In genomic region chr12:102640436-102641163, GRCm38 (mm10) we compare ENCODE assay signal across 8 mouse cellular contexts.
DNase-seq lines count a peak whose midpoint lies in the region; ATAC-seq and TF ChIP-seq lines count a peak whose summit lies in the region.
"Had no signal": no experiment of that assay in that cellular context is flagged by ENCODE, and none has a peak within 500 bp of the region (broad histone marks: within the 10 kb centered on the region; RNA-seq: fewer than 3 reads in every experiment).

No protein-coding gene starts in this region.

- 21% methylated on average over 9 of the region's 9 CpGs for WGBS in forebrain, embryonic 11.5 days

- ATAC-seq in forebrain, embryonic 11.5 days (replicated peaks; ENCODE audit: low FRiP score) = peak; percentile 63

- peak; percentile 74 for DNase-seq in ZHBTc4 (ENCODE audit: low read depth, low spot score)
- DNase-seq in forebrain, embryonic 11.5 days (ENCODE audit: low spot score) = no peak
- DNase-seq in layer of hippocampus, postnatal 10 days (ENCODE audit: low spot score in 2 of 2) = peak; percentile 74 to 76
- peak; percentile 71 for DNase-seq in retina, embryonic 14.5 days (ENCODE audit: low spot score)
- DNase-seq in spleen, postnatal 4 days (ENCODE audit: low spot score in 2 of 2) = no peak
- no peak for DNase-seq in spleen, postnatal 14 days (ENCODE audit: low spot score in 2 of 2)

- H3K9ac ChIP-seq in ES-Bruce4 (ENCODE audit: low read depth, poor library complexity, severe bottlenecking) = no peak overlapping the region
- no peak overlapping the region for H3K9ac ChIP-seq in forebrain, embryonic 11.5 days (ENCODE audit: low read length)

- peak overlapping the region; percentile 14; the same call in 1 of the 2 replicates for H3K27ac ChIP-seq in ES-Bruce4 (ENCODE audit: insufficient read depth, low read length)
- H3K27ac ChIP-seq in forebrain, embryonic 11.5 days (ENCODE audit: low read depth, low read length) = no peak overlapping the region
- H3K27ac ChIP-seq: macrophage had no signal

- no peaks in the 10 kb centered on the region for H3K27me3 ChIP-seq in ES-Bruce4 (ENCODE audit: control insufficient read depth, insufficient read depth, low read length, poor library complexity, severe bottlenecking)
- H3K27me3 ChIP-seq in forebrain, embryonic 11.5 days (ENCODE audit: control insufficient read depth, insufficient read depth, low read length) = no peaks in the 10 kb centered on the region

- no peak overlapping the region for H3K4me2 ChIP-seq in forebrain, embryonic 11.5 days (ENCODE audit: low read depth, low read length, severe bottlenecking)

- TF ChIP-seq POLR2A in ES-Bruce4 (IDR thresholded peaks at IDR 0.05; ENCODE audit: insufficient read depth, low read length) = no peak

- H3K4me1 ChIP-seq in ES-Bruce4 (ENCODE audit: control insufficient read depth, insufficient read depth, low read length) = peaks cover 17% of the 10 kb centered on the region
- peaks cover 15% of the 10 kb centered on the region for H3K4me1 ChIP-seq in forebrain, embryonic 11.5 days (replicated peaks; ENCODE audit: control insufficient read depth, insufficient read depth, low read length)

- no peaks in the 10 kb centered on the region for H3K9me3 ChIP-seq in ES-Bruce4 (replicated peaks; ENCODE audit: control insufficient read depth, insufficient read depth, low read length, poor library complexity, severe bottlenecking)
- H3K9me3 ChIP-seq in forebrain, embryonic 11.5 days (ENCODE audit: control insufficient read depth, low read length) = no peaks in the 10 kb centered on the region

- H3K36me3 ChIP-seq in ES-Bruce4 (ENCODE audit: control insufficient read depth, insufficient read depth, low read length, poor library complexity, severe bottlenecking) = no peaks in the 10 kb centered on the region
- no peaks in the 10 kb centered on the region for H3K36me3 ChIP-seq in forebrain, embryonic 11.5 days (ENCODE audit: control insufficient read depth, insufficient read depth, low read length)

- TF ChIP-seq CTCF in ES-Bruce4 (IDR thresholded peaks at IDR 0.05; ENCODE audit: low read depth, low read length) = no peak

- H3K4me3 ChIP-seq in ES-Bruce4 (ENCODE audit: low read depth, low read length) = no peak overlapping the region
- H3K4me3 ChIP-seq in forebrain, embryonic 11.5 days (ENCODE audit: low read depth, low read length) = no peak overlapping the region

- peak; percentile 49 for TF ChIP-seq EP300 in ES-Bruce4 (IDR thresholded peaks at IDR 0.05; ENCODE audit: insufficient read depth, low read depth, low read length)

Comparison
In these comparisons a context has a peak if more than half of its experiments do, and no peak if none do; other contexts are left out.
1. DNase-seq: peak in ZHBTc4 (single experiment), layer of hippocampus, postnatal 10 days (2 of 2) and retina, embryonic 14.5 days (single experiment); none in forebrain, embryonic 11.5 days (single experiment), spleen, postnatal 4 days (0 of 2) and spleen, postnatal 14 days (0 of 2).